22 mouse cellular contexts compared by ENCODE assay signal in the genomic region with DNA sequence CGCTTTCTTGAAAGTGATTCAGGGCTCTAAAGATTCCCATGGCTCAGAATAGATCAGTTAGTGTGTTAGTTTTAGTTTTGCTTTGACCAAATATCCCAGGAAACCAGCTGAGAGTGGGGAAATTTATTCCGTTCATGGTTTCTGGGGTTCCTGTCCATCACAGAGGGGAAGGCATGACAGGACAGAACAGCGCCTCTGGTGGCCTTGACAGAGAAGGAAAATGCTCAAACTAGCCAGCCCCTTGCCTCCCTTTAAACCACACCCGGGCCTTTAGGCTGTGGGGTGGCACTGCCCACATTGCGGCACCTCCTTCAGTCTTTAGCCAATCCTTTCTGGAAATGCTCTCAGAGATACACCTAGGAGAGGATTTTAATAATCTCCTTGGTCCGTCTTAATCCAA.
DNase-seq lines count a peak whose midpoint lies in the region; ATAC-seq and TF ChIP-seq lines count a peak whose summit lies in the region.
"Had no signal": no experiment of that assay in that cellular context is flagged by ENCODE, and none has a peak within 500 bp of the region (broad histone marks: within the 10 kb centered on the region; RNA-seq: fewer than 3 reads in every experiment).

No protein-coding gene starts in this region.

- H3K9me3 ChIP-seq in kidney, embryonic 15.5 days (replicated peaks), result no peaks in the 10 kb centered on the region
- H3K9me3 ChIP-seq in midbrain, embryonic 11.5 days (ENCODE audit: control insufficient read depth, low read length), result no peaks in the 10 kb centered on the region
- H3K9me3 ChIP-seq: forebrain, embryonic 12.5 days; heart, embryonic 15.5 days; limb, embryonic 12.5 days; liver, embryonic 15.5 days; midbrain, embryonic 15.5 days; neural tube, embryonic 15.5 days had no signal

- no peaks in the 10 kb centered on the region for H3K27me3 ChIP-seq in kidney, adult 2 months (replicated peaks; ENCODE audit: control insufficient read depth, insufficient read depth, low read length)
- peaks cover 11% of the 10 kb centered on the region; the same call in 1 of the 2 replicates for H3K27me3 ChIP-seq in kidney, embryonic 15.5 days
- H3K27me3 ChIP-seq in midbrain, embryonic 11.5 days (ENCODE audit: control insufficient read depth, insufficient read depth, low read length), result no peaks in the 10 kb centered on the region

- no peak overlapping the region for H3K4me2 ChIP-seq in kidney, embryonic 15.5 days
- H3K4me2 ChIP-seq in midbrain, embryonic 11.5 days, result no peak overlapping the region
- H3K4me2 ChIP-seq: forebrain, embryonic 12.5 days; heart, embryonic 15.5 days; limb, embryonic 12.5 days; liver, embryonic 15.5 days; midbrain, embryonic 15.5 days; neural tube, embryonic 15.5 days had no signal

- no peak for TF ChIP-seq POLR2A in kidney, adult 2 months (IDR thresholded peaks at IDR 0.05; ENCODE audit: low read depth, low read length)

- no peaks in the 10 kb centered on the region for H3K36me3 ChIP-seq in kidney, adult 2 months (ENCODE audit: control insufficient read depth, insufficient read depth, low read length)
- no peaks in the 10 kb centered on the region for H3K36me3 ChIP-seq in kidney, embryonic 15.5 days
- H3K36me3 ChIP-seq in midbrain, embryonic 11.5 days (ENCODE audit: control insufficient read depth, insufficient read depth, low read length), result no peaks in the 10 kb centered on the region
- H3K36me3 ChIP-seq: forebrain, embryonic 12.5 days; heart, embryonic 15.5 days; limb, embryonic 12.5 days; liver, embryonic 15.5 days; midbrain, embryonic 15.5 days; neural tube, embryonic 15.5 days had no signal

- 0 out of 2 replicates have a peak, but pooled peaks have one; percentile 20 for TF ChIP-seq CTCF in kidney, adult 2 months (conservative IDR thresholded peaks at IDR 0.05; ENCODE audit: insufficient read depth, insufficient read length, low read depth, low read length)

- DNase-seq in kidney, adult 2 months, result no peak
- DNase-seq in A20 (ENCODE audit: low read depth, low spot score) (peak; percentile 32), NIH3T3 (ENCODE audit: low read depth) (peak; percentile 26)
- no peak for DNase-seq in midbrain, embryonic 11.5 days (ENCODE audit: low spot score, missing footprints)
- no peak for DNase-seq in urinary bladder, postnatal 10 days (ENCODE audit: low spot score)
- DNase-seq: adrenal gland, postnatal 36 days; cerebellum, adult 8-10 months; gastrocnemius, postnatal 36 days; kidney, adult 11 months; kidney, postnatal 25 days; lung, postnatal 10 days; thymus, postnatal 14 days had no signal

- H3K4me3 ChIP-seq in kidney, adult 2 months (ENCODE audit: insufficient read depth, low read depth, low read length), result no peak overlapping the region
- H3K4me3 ChIP-seq in kidney, embryonic 15.5 days (replicated peaks), result no peak overlapping the region
- H3K4me3 ChIP-seq in midbrain, embryonic 11.5 days (ENCODE audit: low read depth, low read length), result no peak overlapping the region
- H3K4me3 ChIP-seq: forebrain, embryonic 12.5 days; heart, embryonic 15.5 days; limb, embryonic 12.5 days; liver, embryonic 15.5 days; megakaryocyte, embryonic 14.5 days; midbrain, embryonic 15.5 days; neural tube, embryonic 15.5 days had no signal

- H3K4me1 ChIP-seq in kidney, adult 2 months (ENCODE audit: control insufficient read depth, insufficient read depth, low read length), result no peaks in the 10 kb centered on the region
- H3K4me1 ChIP-seq in kidney, embryonic 15.5 days, result peaks cover 41% of the 10 kb centered on the region
- H3K4me1 ChIP-seq in midbrain, embryonic 11.5 days (ENCODE audit: control insufficient read depth, insufficient read depth, low read length), result peaks cover 11% of the 10 kb centered on the region
- H3K4me1 ChIP-seq: liver, embryonic 15.5 days had no signal

- ATAC-seq in kidney, embryonic 15.5 days (replicated peaks; ENCODE audit: low FRiP score), result no peak
- peak; percentile 37; the same call in 1 of the 2 replicates for ATAC-seq in megakaryocyte progenitor cell, adult 5-6 weeks (replicated peaks; ENCODE audit: poor library complexity)
- no peak for ATAC-seq in midbrain, embryonic 11.5 days (ENCODE audit: low FRiP score)
- ATAC-seq: hindbrain, embryonic 16.5 days; midbrain, embryonic 15.5 days had no signal

- WGBS in kidney, adult 2 months, result 94% methylated on average over 6 of the region's 6 CpGs
- 92% methylated on average over 6 of the region's 6 CpGs for WGBS in kidney, embryonic 15.5 days
- 90% methylated on average over 6 of the region's 6 CpGs for WGBS in midbrain, embryonic 11.5 days

- H3K9ac ChIP-seq in kidney, embryonic 15.5 days, result no peak overlapping the region
- no peak overlapping the region for H3K9ac ChIP-seq in midbrain, embryonic 11.5 days (ENCODE audit: low read length)
- H3K9ac ChIP-seq: forebrain, embryonic 12.5 days; heart, embryonic 15.5 days; limb, embryonic 12.5 days; liver, embryonic 15.5 days; midbrain, embryonic 15.5 days; neural tube, embryonic 15.5 days had no signal

- no peak overlapping the region for H3K27ac ChIP-seq in kidney, adult 2 months (ENCODE audit: insufficient read depth, low read depth, low read length)
- H3K27ac ChIP-seq in kidney, embryonic 15.5 days, result no peak overlapping the region
- H3K27ac ChIP-seq in midbrain, embryonic 11.5 days (ENCODE audit: low read depth, low read length), result no peak overlapping the region
- H3K27ac ChIP-seq: forebrain, embryonic 12.5 days; heart, embryonic 15.5 days; limb, embryonic 12.5 days; liver, embryonic 15.5 days; midbrain, embryonic 15.5 days; neural tube, embryonic 15.5 days had no signal

Comparison
In these comparisons a context has a peak if more than half of its experiments do, and no peak if none do; other contexts are left out.
1. DNase-seq: peak in A20 (single experiment) and NIH3T3 (single experiment); none in kidney, adult 2 months (single experiment), midbrain, embryonic 11.5 days (single experiment) and urinary bladder, postnatal 10 days (single experiment).